Mouse (Mus musculus) embryonic facial prominence, embryonic 11.5 days (tissue): ENCODE measurements around the gene Cotl1. TPM values are rescaled to one million over a fixed set of nuclear protein-coding genes. Genes with fewer than 3 reads are reported as not detected.

ENCODE experiments used
- ATAC-seq: fragments of 200-750 bp; cut with Nextera tagmentation; replicated peaks from 2 replicates; pipeline ENCODE4 v1.8.0; 2017; ENCODE audit warnings: low read depth; ENCODE audit not compliant: insufficient number of reproducible peaks, low FRiP score, low TSS enrichment
- DNase-seq: peaks from one replicate; pipeline ENCODE4 v3.0.0-alpha.2; 2015; ENCODE audit warnings: low spot score
- H3K27ac ChIP-seq: fragments of 300-500 bp; sonication (generic); replicated peaks from 2 replicates; pipeline ENCODE4 v1.5.1; 2014; ENCODE audit warnings: mild to moderate bottlenecking, low read depth, low read length, control low read depth
- H3K27me3 ChIP-seq: fragments of 300-500 bp; sonication (generic); 2 replicates; pipeline ENCODE4 v1.6.1; 2014; ENCODE audit warnings: mild to moderate bottlenecking, low read length, moderate library complexity, mixed read lengths; ENCODE audit not compliant: control insufficient read depth, insufficient read depth
- H3K36me3 ChIP-seq: fragments of 300-500 bp; sonication (generic); replicated peaks from 2 replicates; pipeline ENCODE4 v1.6.1; 2014; ENCODE audit warnings: low read depth, mild to moderate bottlenecking, low read length, moderate library complexity, mixed read lengths; ENCODE audit not compliant: control insufficient read depth, insufficient read depth
- H3K4me1 ChIP-seq: fragments of 300-500 bp; sonication (generic); 2 replicates; pipeline ENCODE4 v1.6.1; 2014; ENCODE audit warnings: low read length, mixed read lengths; ENCODE audit not compliant: control insufficient read depth, insufficient read depth
- H3K4me2 ChIP-seq: fragments of 300-500 bp; sonication (generic); 2 replicates; pipeline ENCODE4 v1.6.1; 2014; ENCODE audit warnings: low read depth, mild to moderate bottlenecking, control low read depth, low read length, moderate library complexity
- H3K4me3 ChIP-seq: fragments of 300-500 bp; sonication (generic); 2 replicates; pipeline ENCODE4 v1.5.1; 2014; ENCODE audit warnings: low read depth, low read length, control low read depth
- H3K9ac ChIP-seq: fragments of 300-500 bp; sonication (generic); replicated peaks from 2 replicates; pipeline ENCODE4 v1.6.1; 2014; ENCODE audit warnings: mild to moderate bottlenecking, control low read depth, low read length
- H3K9me3 ChIP-seq: fragments of 300-500 bp; sonication (generic); replicated peaks from 2 replicates; pipeline ENCODE4 v1.6.1; 2016; ENCODE audit warnings: mild to moderate bottlenecking, low read length, inconsistent platforms, mixed read lengths; ENCODE audit not compliant: control insufficient read depth
- WGBS: fragments of 180-500 bp; shearing (Covaris S2); extraction: QIAGEN DNeasy Blood & Tissue Kit; methylation state at CpG from one replicate; pipeline ENCODE4 v1.1.7; 2014; 5-methylcytosine and 5-hydroxymethylcytosine counted together
- polyA plus RNA-seq: library from polyadenylated mRNA; unstranded; fragments of >200 nt; fragmentation: Nextera tagmentation; extraction: Ambion mirVana; gene quantifications from 2 replicates; pipeline ENCODE4 v1.2.1, GENCODE M21; 2014

The Cotl1 gene
- polyA plus RNA-seq, 1 experiment from 2014 or later, result 321 TPM

DNA sequence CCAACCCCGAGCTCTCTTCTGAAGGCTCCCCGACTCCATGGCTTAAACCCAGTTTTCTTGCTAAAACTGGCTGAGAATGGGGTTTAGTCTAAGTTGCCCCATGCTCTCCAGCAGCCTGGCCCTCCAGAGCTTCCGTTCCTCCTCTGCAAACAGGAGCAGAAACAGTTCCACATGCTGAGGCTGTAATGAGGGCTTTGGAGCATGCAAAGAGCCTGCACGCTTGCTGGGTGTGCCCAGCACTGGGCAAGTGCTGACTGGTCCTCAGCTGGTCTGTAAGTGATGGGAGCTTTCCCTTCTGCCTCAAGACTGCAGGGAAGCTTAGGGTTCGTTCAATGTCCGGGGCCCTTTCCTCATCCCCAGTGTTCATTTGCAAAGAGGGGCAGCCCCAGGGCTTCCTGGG lies 24.1 kb downstream of the Cotl1 start:
- DNase-seq (no peak), ATAC-seq (no peak)
- no peak overlapping the region for H3K4me3 ChIP-seq
- WGBS, result 73% methylated on average over 6 of the region's 6 CpGs
- no peaks in the 10 kb centered on the region for H3K9me3 ChIP-seq
- no peak overlapping the region; the same call in 1 of the 2 replicates for H3K9ac ChIP-seq
- no peak overlapping the region for H3K27ac ChIP-seq
- H3K27me3 ChIP-seq, result no peaks in the 10 kb centered on the region
- H3K36me3 ChIP-seq, result no peaks in the 10 kb centered on the region
- peaks cover 7% of the 10 kb centered on the region; the same call in 1 of the 2 replicates for H3K4me1 ChIP-seq
- H3K4me2 ChIP-seq, result no peak overlapping the region

GRCm38 (mm10) chr8:119812650-119813431 lies 27.5 kb downstream of the Cotl1 start:
- Histone ChIP-seq H3K4me3 (no peak overlapping the region), H3K27me3 (no peaks in the 10 kb centered on the region), H3K9ac (no peak overlapping the region), H3K27ac (peak overlapping the region; percentile 52; the same call in 1 of the 2 replicates), H3K9me3 (no peaks in the 10 kb centered on the region), H3K36me3 (no peaks in the 10 kb centered on the region; the same call in 1 of the 2 replicates), H3K4me2 (no peak overlapping the region), H3K4me1 (peaks cover 7% of the 10 kb centered on the region; the same call in 1 of the 2 replicates)
- WGBS, result 73% methylated on average over 12 of the region's 12 CpGs
- DNase-seq (no peak), ATAC-seq (no peak)

DNA sequence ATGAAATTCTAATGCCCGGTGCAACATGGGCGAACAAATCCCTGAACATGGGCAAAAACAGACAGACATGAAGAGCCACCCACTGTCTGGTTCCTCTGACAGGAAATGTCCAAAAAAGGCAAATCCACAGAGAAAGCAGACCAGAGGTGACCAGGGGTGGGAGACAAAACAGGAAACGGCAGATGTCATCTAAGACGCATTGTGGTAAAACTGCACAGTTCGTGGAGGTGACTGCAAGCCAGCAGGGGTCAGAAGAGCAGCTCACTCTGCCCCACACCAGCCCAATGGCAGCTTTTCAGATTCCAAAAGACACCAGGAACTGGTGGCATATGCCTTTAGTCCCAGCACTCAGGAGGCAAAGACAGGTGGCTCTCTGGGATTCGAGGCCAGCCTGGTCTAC lies 28.4 kb downstream of the Cotl1 start:
- Histone ChIP-seq H3K27me3 (no peaks in the 10 kb centered on the region), H3K4me1 (peaks cover 7% of the 10 kb centered on the region; the same call in 1 of the 2 replicates), H3K27ac (no peak overlapping the region), H3K9me3 (no peaks in the 10 kb centered on the region), H3K36me3 (no peaks in the 10 kb centered on the region; the same call in 1 of the 2 replicates), H3K4me2 (no peak overlapping the region), H3K9ac (no peak overlapping the region), H3K4me3 (no peak overlapping the region)
- no peak for ATAC-seq
- WGBS, result 56% methylated on average over 6 of the region's 6 CpGs
- no peak for DNase-seq

DNA sequence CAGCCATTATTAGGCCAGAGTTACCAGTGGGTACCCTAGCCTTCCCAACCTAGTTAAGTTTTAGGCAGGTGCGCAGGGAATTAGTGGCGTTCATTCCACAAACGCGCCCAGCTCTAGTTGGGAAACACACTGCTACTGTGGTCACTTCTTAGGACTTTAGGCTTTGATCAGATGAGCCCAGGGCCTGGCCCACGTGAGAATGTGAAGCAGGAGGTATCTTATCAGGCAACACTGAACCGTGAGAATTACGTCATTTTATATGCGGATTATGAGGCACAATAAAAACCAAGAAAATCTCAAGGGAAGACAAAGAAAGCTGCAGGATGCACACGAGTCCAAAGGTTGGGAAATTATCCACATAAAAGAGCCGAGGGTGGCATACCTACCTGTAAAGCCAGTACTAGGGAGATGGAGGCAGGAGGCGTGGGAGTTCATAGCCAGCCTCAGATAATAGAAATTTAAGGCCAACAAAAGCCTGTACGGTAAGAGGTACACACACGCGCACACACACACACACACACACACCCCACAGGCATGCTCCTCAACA lies 29.3 kb downstream of the Cotl1 start:
- 90% methylated on average over 14 of the region's 14 CpGs for WGBS
- Histone ChIP-seq H3K4me2 (no peak overlapping the region), H3K27me3 (no peaks in the 10 kb centered on the region), H3K9ac (no peak overlapping the region), H3K4me1 (peaks cover 7% of the 10 kb centered on the region), H3K9me3 (no peaks in the 10 kb centered on the region), H3K4me3 (no peak overlapping the region), H3K36me3 (no peaks in the 10 kb centered on the region; the same call in 1 of the 2 replicates), H3K27ac (no peak overlapping the region)
- DNase-seq, result no peak
- no peak for ATAC-seq

GRCm38 (mm10) chr8:119810127-119810868 lies 30.0 kb downstream of the Cotl1 start:
- Histone ChIP-seq H3K9ac (no peak overlapping the region), H3K4me3 (no peak overlapping the region), H3K4me1 (peaks cover 7% of the 10 kb centered on the region), H3K27ac (no peak overlapping the region; the same call in 1 of the 2 replicates), H3K36me3 (no peaks in the 10 kb centered on the region; the same call in 1 of the 2 replicates), H3K9me3 (no peaks in the 10 kb centered on the region), H3K27me3 (no peaks in the 10 kb centered on the region), H3K4me2 (no peak overlapping the region)
- WGBS, result 73% methylated on average over 23 of the region's 23 CpGs
- DNase-seq, result no peak
- ATAC-seq, result no peak; the same call in 1 of the 2 replicates

- no peak overlapping the region for H3K27ac ChIP-seq
- no peaks in the 10 kb centered on the region; the same call in 1 of the 2 replicates for H3K36me3 ChIP-seq
- H3K4me2 ChIP-seq, result no peak overlapping the region
- H3K9me3 ChIP-seq, result no peaks in the 10 kb centered on the region
- H3K9ac ChIP-seq, result no peak overlapping the region
- no peak overlapping the region for H3K4me3 ChIP-seq
- peaks cover 7% of the 10 kb centered on the region for H3K4me1 ChIP-seq
- H3K27me3 ChIP-seq, result no peaks in the 10 kb centered on the region
- WGBS, result 97% methylated on average over 9 of the region's 9 CpGs
- no peak for ATAC-seq
- no peak for DNase-seq
Measured at GRCm38 (mm10) chr8:119809620-119810019, 30.7 kb downstream of the Cotl1 start.

DNA sequence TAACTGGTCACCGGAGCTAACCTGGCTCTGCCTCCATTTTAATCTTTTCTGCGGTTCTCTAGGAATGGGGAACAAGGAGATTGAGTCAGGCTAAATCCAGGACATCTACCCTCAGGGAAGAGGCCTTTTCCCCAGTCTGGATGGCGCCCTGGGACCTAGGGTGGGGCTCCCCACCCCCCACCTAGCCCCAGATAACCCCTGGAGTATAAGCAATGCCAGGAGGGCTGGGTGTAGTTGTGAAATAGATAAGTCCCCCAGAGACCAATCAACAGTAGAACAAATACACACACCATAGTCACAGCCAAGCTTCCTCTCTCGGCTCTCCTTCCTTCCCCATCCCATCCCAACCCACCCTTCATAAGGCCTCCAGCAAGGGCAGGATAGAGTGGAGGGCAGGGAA lies 32.7 kb downstream of the Cotl1 start:
- H3K9me3 ChIP-seq, result no peaks in the 10 kb centered on the region
- H3K4me1 ChIP-seq, result peaks cover under 1% of the 10 kb centered on the region
- no peak for ATAC-seq
- no peaks in the 10 kb centered on the region; the same call in 1 of the 2 replicates for H3K36me3 ChIP-seq
- no peaks in the 10 kb centered on the region for H3K27me3 ChIP-seq
- DNase-seq, result no peak
- H3K4me2 ChIP-seq, result no peak overlapping the region
- 89% methylated on average over 4 of the region's 4 CpGs for WGBS
- no peak overlapping the region for H3K4me3 ChIP-seq
- H3K9ac ChIP-seq, result no peak overlapping the region
- no peak overlapping the region for H3K27ac ChIP-seq
